Mouse (Mus musculus): Measurements from ENCODE around the gene Nt5c2. TPM values are rescaled to one million over a fixed set of nuclear protein-coding genes. Genes with fewer than 3 reads are reported as not detected.

The Nt5c2 gene
- polyA plus RNA-seq, 1 experiment from 2014 or later: 45.3 TPM

DNA sequence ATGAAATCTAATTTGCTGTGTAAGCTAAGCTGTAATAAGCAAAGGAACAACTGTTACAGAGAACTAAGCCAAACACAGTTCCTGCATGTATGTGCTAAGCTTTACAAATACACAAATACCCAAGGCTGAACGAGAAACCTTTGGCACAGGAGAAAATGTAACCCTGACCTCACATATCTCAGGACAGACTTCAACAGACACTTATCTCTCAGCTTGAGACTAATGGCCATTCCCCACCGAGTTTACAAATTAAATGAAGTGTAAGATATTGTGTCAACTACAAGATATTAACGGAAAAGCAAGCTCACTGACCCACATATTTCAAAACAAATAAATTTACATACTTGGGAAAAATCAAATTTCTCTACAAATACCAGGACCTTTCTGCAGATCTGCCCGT lies 86.8 kb downstream of the Nt5c2 start:
- Histone ChIP-seq H3K4me1 (ENCODE audit: insufficient read depth, low read depth, low read length) (peaks cover 8% of the 10 kb centered on the region; the same call in 1 of the 2 replicates), H3K27me3 (replicated peaks; ENCODE audit: insufficient read depth, low read length) (no peaks in the 10 kb centered on the region), H3K27ac (ENCODE audit: low read length) (no peak overlapping the region), H3K4me2 (replicated peaks; ENCODE audit: low read depth, low read length) (no peak overlapping the region), H3K4me3 (ENCODE audit: low read depth, low read length) (no peak overlapping the region), H3K9ac (replicated peaks; ENCODE audit: low read depth) (no peak overlapping the region), H3K36me3 (ENCODE audit: insufficient read depth, low read length) (no peaks in the 10 kb centered on the region), H3K9me3 (ENCODE audit: low read length) (no peaks in the 10 kb centered on the region)
- ATAC-seq (no peak), DNase-seq (ENCODE audit: low spot score) (peak; percentile 19)
- WGBS: 27% methylated on average over 4 of the region's 4 CpGs
- TF ChIP-seq CTCF (IDR thresholded peaks at IDR 0.05) (no peak), EP300 (IDR thresholded peaks at IDR 0.05) (no peak)

GRCm38 (mm10) chr19:46926951-46927350 lies 88.0 kb downstream of the Nt5c2 start:
- peak; percentile 81 for DNase-seq (ENCODE audit: low spot score)
- WGBS: 52% methylated on average over 5 of the region's 5 CpGs
- no peaks in the 10 kb centered on the region for H3K9me3 ChIP-seq (ENCODE audit: low read length)
- H3K27ac ChIP-seq (ENCODE audit: low read length): peak overlapping the region; percentile 28; the same call in 1 of the 2 replicates
- H3K36me3 ChIP-seq (ENCODE audit: insufficient read depth, low read length): no peaks in the 10 kb centered on the region
- no peaks in the 10 kb centered on the region for H3K27me3 ChIP-seq (replicated peaks; ENCODE audit: insufficient read depth, low read length)
- TF ChIP-seq EP300 (IDR thresholded peaks at IDR 0.05): peak; percentile 39; the same call in 1 of the 2 replicates
- no peak for TF ChIP-seq CTCF (IDR thresholded peaks at IDR 0.05)
- ATAC-seq: peak; percentile 57
- H3K4me1 ChIP-seq (ENCODE audit: insufficient read depth, low read depth, low read length): peaks cover 8% of the 10 kb centered on the region; the same call in 1 of the 2 replicates
- no peak overlapping the region for H3K4me2 ChIP-seq (replicated peaks; ENCODE audit: low read depth, low read length)
- no peak overlapping the region for H3K4me3 ChIP-seq (ENCODE audit: low read depth, low read length)
- H3K9ac ChIP-seq (replicated peaks; ENCODE audit: low read depth): no peak overlapping the region

DNA sequence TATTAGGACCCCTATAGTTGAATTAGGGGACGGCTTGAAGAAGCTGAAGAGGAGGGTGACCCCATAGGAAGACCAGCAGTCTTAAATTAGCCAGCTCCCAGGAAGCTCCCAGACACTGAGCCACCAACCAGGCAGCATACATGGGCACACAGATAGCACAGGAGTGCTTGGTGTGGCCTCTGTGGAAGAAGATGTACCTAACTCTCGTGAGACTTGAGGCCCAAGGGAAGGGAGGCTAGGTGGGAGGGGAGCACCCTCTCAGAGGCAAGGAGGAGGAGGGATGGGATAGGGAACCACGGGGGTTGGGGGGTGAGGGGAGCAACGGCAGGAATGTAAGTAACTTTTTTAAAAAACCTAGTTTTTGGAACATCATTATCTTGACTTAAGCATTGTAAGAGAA lies 88.6 kb downstream of the Nt5c2 start:
- peak; percentile 14 for DNase-seq (ENCODE audit: low spot score)
- Histone ChIP-seq H3K4me3 (ENCODE audit: low read depth, low read length) (no peak overlapping the region), H3K9me3 (ENCODE audit: low read length) (no peaks in the 10 kb centered on the region), H3K9ac (replicated peaks; ENCODE audit: low read depth) (no peak overlapping the region), H3K27me3 (replicated peaks; ENCODE audit: insufficient read depth, low read length) (no peaks in the 10 kb centered on the region), H3K36me3 (ENCODE audit: insufficient read depth, low read length) (no peaks in the 10 kb centered on the region), H3K27ac (ENCODE audit: low read length) (no peak overlapping the region), H3K4me2 (replicated peaks; ENCODE audit: low read depth, low read length) (no peak overlapping the region), H3K4me1 (ENCODE audit: insufficient read depth, low read depth, low read length) (peaks cover 8% of the 10 kb centered on the region; the same call in 1 of the 2 replicates)
- ATAC-seq: no peak
- no peak for TF ChIP-seq CTCF (IDR thresholded peaks at IDR 0.05)
- TF ChIP-seq EP300 (IDR thresholded peaks at IDR 0.05): no peak
- WGBS: 51% methylated on average over 4 of the region's 4 CpGs

- no peaks in the 10 kb centered on the region for H3K4me1 ChIP-seq (ENCODE audit: insufficient read depth, low read depth, low read length)
- no peak for TF ChIP-seq CTCF (IDR thresholded peaks at IDR 0.05)
- TF ChIP-seq EP300 (IDR thresholded peaks at IDR 0.05): no peak
- no peaks in the 10 kb centered on the region for H3K9me3 ChIP-seq (ENCODE audit: low read length)
- 82% methylated on average over 6 of the region's 6 CpGs for WGBS
- H3K4me3 ChIP-seq (ENCODE audit: low read depth, low read length): no peak overlapping the region
- ATAC-seq (no peak), DNase-seq (ENCODE audit: low spot score) (no peak)
- no peak overlapping the region for H3K27ac ChIP-seq (ENCODE audit: low read length)
- no peaks in the 10 kb centered on the region for H3K27me3 ChIP-seq (replicated peaks; ENCODE audit: insufficient read depth, low read length)
- no peaks in the 10 kb centered on the region for H3K36me3 ChIP-seq (ENCODE audit: insufficient read depth, low read length)
- no peak overlapping the region for H3K9ac ChIP-seq (replicated peaks; ENCODE audit: low read depth)
- H3K4me2 ChIP-seq (replicated peaks; ENCODE audit: low read depth, low read length): no peak overlapping the region
These were observed 94.4 kb downstream of the Nt5c2 start for GRCm38 (mm10) chr19:46920571-46920970.

GRCm38 (mm10) chr19:46915406-46916080 lies 99.4 kb downstream of the Nt5c2 start:
- no peak overlapping the region for H3K4me2 ChIP-seq (replicated peaks; ENCODE audit: low read depth, low read length)

DNA sequence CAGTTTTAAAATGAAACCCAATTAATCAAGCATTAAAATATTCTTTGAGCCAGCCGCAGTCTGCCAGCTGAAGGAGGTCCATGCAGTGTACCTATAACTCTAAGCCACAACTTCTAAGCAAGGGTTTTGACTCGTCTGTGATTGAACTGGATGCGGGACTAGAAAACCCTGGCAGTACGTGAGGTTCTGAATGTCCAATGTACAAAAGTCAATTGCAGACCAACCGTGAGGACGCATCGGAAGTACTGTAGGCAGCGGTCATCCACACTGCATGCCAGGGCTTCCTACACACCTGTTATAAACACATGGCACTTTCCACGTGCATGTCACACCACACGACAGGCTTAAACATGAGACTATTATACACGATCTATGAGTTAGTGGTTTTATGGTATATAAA lies 101.3 kb downstream of the Nt5c2 start:
- DNase-seq (ENCODE audit: low spot score): no peak
- no peak overlapping the region for H3K27ac ChIP-seq (ENCODE audit: low read length)
- no peaks in the 10 kb centered on the region for H3K9me3 ChIP-seq (ENCODE audit: low read length)
- H3K4me1 ChIP-seq (ENCODE audit: insufficient read depth, low read depth, low read length): no peaks in the 10 kb centered on the region
- WGBS: 91% methylated on average over 11 of the region's 11 CpGs
- ATAC-seq: no peak
- H3K4me3 ChIP-seq (ENCODE audit: low read depth, low read length): no peak overlapping the region
- H3K27me3 ChIP-seq (replicated peaks; ENCODE audit: insufficient read depth, low read length): no peaks in the 10 kb centered on the region
- H3K4me2 ChIP-seq (replicated peaks; ENCODE audit: low read depth, low read length): no peak overlapping the region
- peaks cover 5% of the 10 kb centered on the region; the same call in 1 of the 2 replicates for H3K36me3 ChIP-seq (ENCODE audit: insufficient read depth, low read length)
- TF ChIP-seq CTCF (IDR thresholded peaks at IDR 0.05) (no peak), EP300 (IDR thresholded peaks at IDR 0.05) (no peak)
- H3K9ac ChIP-seq (replicated peaks; ENCODE audit: low read depth): no peak overlapping the region

More at GRCm38 (mm10) chr19:46915406-46916080, 99.4 kb downstream of the Nt5c2 start:
- TF ChIP-seq CTCF (IDR thresholded peaks at IDR 0.05) (no peak), EP300 (IDR thresholded peaks at IDR 0.05) (no peak)
- DNase-seq (ENCODE audit: low spot score) (no peak), ATAC-seq (0 out of 2 replicates have a peak, but pooled peaks have one; percentile 17)
- WGBS: 72% methylated on average over 9 of the region's 9 CpGs
- Histone ChIP-seq H3K36me3 (ENCODE audit: insufficient read depth, low read length) (peaks cover 5% of the 10 kb centered on the region; the same call in 1 of the 2 replicates), H3K27ac (ENCODE audit: low read length) (no peak overlapping the region), H3K4me3 (ENCODE audit: low read depth, low read length) (no peak overlapping the region), H3K27me3 (replicated peaks; ENCODE audit: insufficient read depth, low read length) (no peaks in the 10 kb centered on the region), H3K4me1 (ENCODE audit: insufficient read depth, low read depth, low read length) (no peaks in the 10 kb centered on the region), H3K9ac (replicated peaks; ENCODE audit: low read depth) (no peak overlapping the region), H3K9me3 (ENCODE audit: low read length) (no peaks in the 10 kb centered on the region)

Data from lung, postnatal 0 days (tissue).